Mouse (Mus musculus) left cerebral cortex, adult 2 months (tissue): ENCODE data around the gene Bbs5. TPM values are rescaled to one million over a fixed set of nuclear protein-coding genes. Genes with fewer than 3 reads are reported as not detected.
"Not testable (repeated sequence)": the region's sequence is repeated elsewhere in the genome, so short reads cannot be mapped to it uniquely, and the experiment has no call there.

ENCODE experiments used
- DNase-seq, 2 experiments: peaks; one replicate each; pipeline ENCODE4 v3.0.0; 2021 to 2022; ENCODE audit warnings: low spot score in 2 of 2, mixed read lengths in 1 of 2; ENCODE audit errors: extremely low spot score in 1 of 2
- H3K27ac ChIP-seq: fragments of 200-600 bp; 2 replicates; pipeline ENCODE4 v1.8.1; 2022
- H3K4me3 ChIP-seq: fragments of 200-600 bp; 2 replicates; pipeline ENCODE4 v1.8.1; 2022
- CTCF ChIP-seq: fragments of 200-600 bp; IDR thresholded peaks from 2 replicates; pipeline ENCODE4 v1.8.1; 2022; ENCODE audit warnings: antibody characterized with exemption, mild to moderate bottlenecking, moderate library complexity
- intact Hi-C: fragments of 180-260 bp; cut with DNase I; formaldehyde crosslinking; loops from one replicate; pipeline ENCODE4 v1.15.1; 2025
- total RNA-seq, 2 experiments: library from RNA; stranded (reverse); gene quantifications; 2 replicates each; pipeline ENCODE4 v1.2.3; 2021

Bbs5 gene
- total RNA-seq, 2 experiments from 2014 or later, result 23.5 to 28.4 TPM

GRCm38 (mm10) chr2:69675266-69675665 is 28.3 kb downstream of the Bbs5 start:
- H3K4me3 ChIP-seq, result no peak overlapping the region
- no peak for TF ChIP-seq CTCF
- intact Hi-C loops, result no loop called here
- DNase-seq, result no peak
- H3K27ac ChIP-seq, result no peak overlapping the region

GRCm38 (mm10) chr2:69676713-69677112 is 29.7 kb downstream of the Bbs5 start:
- Histone ChIP-seq H3K27ac (no peak overlapping the region), H3K4me3 (no peak overlapping the region)
- DNase-seq, result no peak
- intact Hi-C loops, result no loop called here
- peak; percentile 40 for TF ChIP-seq CTCF

- H3K4me3 ChIP-seq, H3K27ac ChIP-seq, intact Hi-C loops, DNase-seq: not testable (repeated sequence)
These were observed 30.2 kb downstream of the Bbs5 start for GRCm38 (mm10) chr2:69677215-69677614.

GRCm38 (mm10) chr2:69679990-69680389 is 33.0 kb downstream of the Bbs5 start:
- no peak overlapping the region for H3K4me3 ChIP-seq
- no peak for DNase-seq
- TF ChIP-seq CTCF, result no peak; the same call in 1 of the 2 replicates
- intact Hi-C loops, result no loop called here
- H3K27ac ChIP-seq, result no peak overlapping the region

GRCm38 (mm10) chr2:69681931-69682330 is 35.0 kb downstream of the Bbs5 start:
- intact Hi-C loops, result no loop called here
- no peak for TF ChIP-seq CTCF
- Histone ChIP-seq H3K27ac (no peak overlapping the region), H3K4me3 (no peak overlapping the region)
- no peak for DNase-seq

- Histone ChIP-seq H3K4me3 (no peak overlapping the region), H3K27ac (no peak overlapping the region)
- TF ChIP-seq CTCF, result no peak
- intact Hi-C loops, result no loop called here
- no peak for DNase-seq
These were observed 36.2 kb downstream of the Bbs5 start for GRCm38 (mm10) chr2:69683036-69683805.

GRCm38 (mm10) chr2:69684488-69684887 is 37.5 kb downstream of the Bbs5 start:
- intact Hi-C loops, result no loop called here
- Histone ChIP-seq H3K27ac (no peak overlapping the region), H3K4me3 (no peak overlapping the region)
- DNase-seq, result no peak
- no peak for TF ChIP-seq CTCF

- intact Hi-C loops, result no loop called here
- DNase-seq, result no peak
- Histone ChIP-seq H3K4me3 (no peak overlapping the region), H3K27ac (no peak overlapping the region)
- no peak for TF ChIP-seq CTCF
These were observed 43.2 kb downstream of the Bbs5 start for GRCm38 (mm10) chr2:69690214-69690613.

- Histone ChIP-seq H3K4me3 (no peak overlapping the region), H3K27ac (no peak overlapping the region)
- DNase-seq, result no peak
- TF ChIP-seq CTCF, result no peak
- intact Hi-C loops, result no loop called here
These were observed 43.9 kb downstream of the Bbs5 start for GRCm38 (mm10) chr2:69690843-69691242.

- no peak overlapping the region for H3K27ac ChIP-seq
- peak; percentile 3; the same call in 1 of the 2 replicates for TF ChIP-seq CTCF
- H3K4me3 ChIP-seq, result no peak overlapping the region
- intact Hi-C loops, result no loop called here
- DNase-seq, result no peak
These were observed 46.5 kb downstream of the Bbs5 start for GRCm38 (mm10) chr2:69693501-69693900.

- intact Hi-C loops, result no loop called here
- Histone ChIP-seq H3K4me3 (no peak overlapping the region), H3K27ac (no peak overlapping the region)
- DNase-seq, result no peak
- TF ChIP-seq CTCF, result no peak
These were observed 53.5 kb downstream of the Bbs5 start for GRCm38 (mm10) chr2:69700446-69700845.

GRCm38 (mm10) chr2:69712171-69712570 is 65.2 kb downstream of the Bbs5 start:
- intact Hi-C loops, result no loop called here
- DNase-seq, result no peak
- no peak for TF ChIP-seq CTCF
- Histone ChIP-seq H3K4me3 (peak overlapping the region; percentile 96), H3K27ac (no peak overlapping the region; the same call in 1 of the 2 replicates)

- peak within 1 kb of the TSS; percentile 81 for H3K27ac ChIP-seq
- no peak for TF ChIP-seq CTCF
- H3K4me3 ChIP-seq, result peak within 1 kb of the TSS; percentile 96
- DNase-seq, result peak; percentile 80 to 86
- intact Hi-C loops, result no loop called here
These were observed 66.1 kb downstream of the Bbs5 start, which contains the start of gene Fastkd1 for GRCm38 (mm10) chr2:69712981-69713625. Fastkd1 (minus strand) TSS chr2:69713516.
